Mouse (Mus musculus) mouse embryonic stem cell (cell line): Measurements from ENCODE around the gene Rsg1.

Experiments used
- in situ Hi-C, 2 experiments: fragments of 300-500 bp; cut with MboI; formaldehyde crosslinking; loops; 1 replicate in 1 of 2; 3 replicates in 1 of 2; pipeline ENCODE4 v1.14.3; 2019 to 2020; ENCODE audit warnings: low sequenced_read_pairs in 2 of 2, low pct_unique_long_range_greater_than_20kb in 1 of 2, mixed read lengths in 1 of 2; ENCODE audit not compliant: unreplicated experiment in 1 of 2

Gene Rsg1

DNA sequence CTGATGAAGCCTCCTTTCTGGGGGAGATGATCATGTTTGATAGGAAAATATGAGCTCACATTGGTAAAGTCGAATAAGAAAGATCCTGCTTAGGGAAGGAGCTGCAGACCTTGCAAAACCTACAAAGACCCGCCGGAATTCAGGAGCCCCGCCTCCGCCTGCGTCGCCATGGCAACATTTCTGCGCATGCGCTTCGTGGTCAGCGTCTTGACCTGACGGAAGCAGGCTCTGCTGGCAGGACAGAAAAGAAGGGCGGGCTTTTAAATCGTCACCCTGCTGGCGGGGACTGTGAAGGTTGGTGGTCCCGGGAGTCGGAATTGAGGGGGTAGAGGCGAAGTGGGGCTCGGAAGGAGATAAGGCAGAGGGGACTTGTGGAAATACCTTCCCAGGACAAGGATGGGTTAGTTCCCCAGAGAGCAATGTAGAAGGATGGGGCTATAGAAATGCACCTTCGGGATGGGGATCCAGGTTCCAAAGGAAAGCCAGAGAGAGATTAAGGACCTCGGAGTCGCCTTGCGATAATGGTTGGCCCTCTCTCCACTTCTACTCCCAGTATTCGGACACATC is at the start of gene Rsg1:
Gene Rsg1 (plus strand): TSS at position 187 of the 567 bp plus-strand sequence.
- in situ Hi-C loops, result no loop called here

DNA sequence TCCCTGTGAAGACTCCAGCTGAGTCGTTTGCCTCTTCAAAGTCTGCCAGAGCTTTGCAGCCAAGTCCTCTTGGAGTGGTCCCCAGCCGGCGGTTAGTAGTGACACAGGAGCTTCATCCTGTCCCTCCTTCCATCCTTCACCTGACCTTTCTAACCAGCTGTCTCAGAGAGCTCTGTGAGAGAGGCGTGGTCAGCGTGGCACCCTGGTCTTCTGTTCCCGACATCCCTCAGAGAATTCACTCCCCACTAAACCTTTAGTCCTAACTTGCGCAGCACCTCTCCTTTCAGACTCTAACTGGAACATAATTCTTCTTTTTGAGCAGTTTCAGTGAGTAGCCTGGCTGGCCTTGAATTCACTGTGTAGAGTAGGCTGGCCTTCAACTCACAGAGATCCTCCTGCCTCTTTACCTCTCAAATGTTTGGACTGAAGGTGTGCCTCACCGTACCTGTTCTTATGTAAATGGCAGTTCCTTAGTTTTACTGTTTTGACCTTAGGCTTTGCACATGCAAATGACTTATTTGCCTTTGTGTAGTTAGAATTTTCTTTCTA is 47.9 kb upstream of the Rsg1 start:
- in situ Hi-C loops, result no loop called here

DNA sequence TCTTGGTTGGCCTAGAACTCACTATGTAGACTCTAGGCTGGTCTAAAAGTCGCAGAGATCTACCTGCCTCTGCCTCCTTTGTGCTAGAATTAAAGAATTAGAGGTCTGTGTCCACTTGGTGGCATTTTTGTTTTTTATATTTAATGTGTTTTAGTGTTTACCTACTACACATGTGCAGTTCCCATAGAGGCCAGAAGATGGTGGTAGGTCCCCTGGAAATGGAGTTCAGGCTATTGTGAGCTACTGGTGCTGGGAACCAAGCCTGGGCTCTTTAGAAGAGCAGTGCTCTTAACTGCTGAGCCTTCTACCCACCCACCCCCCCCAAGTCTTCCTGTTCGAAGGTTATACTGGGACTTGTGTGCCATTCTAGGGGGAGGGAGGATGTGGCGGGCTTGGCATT is 46.6 kb upstream of the Rsg1 start:
- in situ Hi-C loops, result no loop called here

DNA sequence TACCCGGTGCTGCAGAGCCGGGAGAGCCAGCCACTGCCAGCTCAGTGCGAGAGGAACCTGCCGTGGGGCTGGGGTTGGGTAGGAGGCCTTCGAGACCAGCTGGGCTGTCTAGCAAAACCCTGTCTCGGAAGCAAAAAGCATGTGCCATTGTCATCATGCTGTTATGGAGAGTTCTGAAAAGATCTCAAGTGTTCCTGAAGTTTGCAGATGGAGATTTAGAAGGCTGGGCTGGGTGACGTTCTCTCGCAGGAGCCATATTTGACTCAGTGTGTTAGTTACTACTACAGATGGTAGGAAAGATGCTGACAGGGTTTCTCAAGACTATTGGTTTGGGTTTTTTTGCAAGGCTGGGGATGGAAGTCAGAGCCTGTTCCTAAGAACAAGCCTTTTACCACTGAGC is 41.6 kb upstream of the Rsg1 start:
- in situ Hi-C loops, result no loop called here

DNA sequence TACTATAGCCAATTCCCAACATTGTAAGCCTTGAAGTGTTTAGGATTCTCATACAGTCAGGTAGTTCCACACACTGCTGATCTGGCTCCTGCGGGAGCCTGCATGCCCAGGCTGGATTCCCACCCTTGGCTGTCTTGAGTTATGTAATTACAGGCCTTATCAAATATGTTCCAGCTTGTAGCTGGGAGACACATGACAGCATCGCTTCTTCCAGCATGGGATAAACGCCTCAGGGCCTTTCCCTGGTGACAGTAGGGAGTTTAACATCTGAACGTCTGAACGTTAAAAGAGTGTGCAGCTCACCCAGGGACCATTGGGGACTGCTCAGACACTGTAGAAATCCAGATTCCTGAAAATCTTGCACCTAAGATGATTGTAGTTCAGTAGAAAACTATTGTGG is 38.0 kb upstream of the Rsg1 start:
- in situ Hi-C loops, result no loop called here

DNA sequence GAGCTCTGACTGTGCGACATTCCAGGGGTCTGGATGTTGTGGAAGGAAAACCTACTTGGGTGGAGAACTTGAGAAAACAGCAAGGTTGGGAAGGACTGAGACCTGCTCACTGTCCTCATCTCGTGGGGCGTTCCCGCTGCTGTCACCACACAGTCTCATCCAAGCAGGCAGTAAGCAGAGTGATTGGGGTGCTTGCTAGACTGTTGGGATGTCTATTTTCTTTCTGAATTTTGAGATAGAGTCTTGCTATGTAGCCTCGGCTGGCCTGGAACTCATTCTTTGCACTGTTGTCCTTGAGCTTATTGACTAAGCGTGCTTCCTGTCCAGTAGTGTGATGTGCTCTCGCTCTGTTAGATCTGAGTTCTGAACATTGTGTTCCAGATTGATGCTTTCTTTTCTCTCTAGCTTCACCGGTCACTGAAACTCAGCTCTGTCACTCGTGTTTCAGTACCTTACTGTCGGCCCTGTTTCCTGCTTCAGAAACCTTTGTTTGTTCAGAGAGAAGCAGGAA is 37.4 kb upstream of the Rsg1 start:
- in situ Hi-C loops, result no loop called here

DNA sequence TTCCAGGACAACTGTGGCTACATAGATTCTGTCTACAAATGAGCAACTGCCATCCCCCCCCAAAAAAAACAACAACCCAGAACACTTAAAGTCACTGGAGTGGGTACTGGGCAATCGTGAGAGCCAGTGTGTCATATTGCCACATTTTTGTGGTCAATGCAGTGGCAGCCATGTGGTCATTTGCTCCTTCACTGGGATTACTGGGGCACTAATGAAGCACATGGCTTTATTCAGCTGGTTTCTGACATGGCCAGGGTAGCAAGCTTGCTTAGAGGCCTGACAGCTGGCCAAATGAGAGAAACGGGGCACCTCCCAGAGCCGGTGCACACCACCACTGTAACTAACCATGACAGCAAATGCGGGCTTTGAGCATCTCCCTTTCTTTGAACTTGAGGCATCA is 35.3 kb upstream of the Rsg1 start:
- in situ Hi-C loops, result no loop called here

DNA sequence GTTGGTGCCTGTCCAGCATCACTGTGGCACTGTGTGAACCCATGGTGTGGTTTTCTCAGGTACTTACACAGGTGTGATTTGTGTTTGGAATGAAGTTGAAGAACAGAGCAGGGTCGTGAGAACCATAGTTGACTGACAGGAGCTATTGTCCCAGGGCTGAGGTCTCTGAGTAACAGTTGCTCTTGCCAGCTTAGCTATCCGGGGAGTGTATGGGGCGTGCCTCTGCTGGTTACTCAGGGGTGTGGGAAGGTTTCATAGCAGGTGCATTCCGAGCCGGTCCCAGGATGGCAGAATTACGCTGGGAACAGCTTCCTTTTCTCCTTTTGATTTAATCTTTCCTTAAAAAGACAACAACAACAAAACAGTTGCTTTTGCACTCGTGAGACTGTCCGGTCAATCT is 32.9 kb upstream of the Rsg1 start:
- in situ Hi-C loops, result no loop called here

DNA sequence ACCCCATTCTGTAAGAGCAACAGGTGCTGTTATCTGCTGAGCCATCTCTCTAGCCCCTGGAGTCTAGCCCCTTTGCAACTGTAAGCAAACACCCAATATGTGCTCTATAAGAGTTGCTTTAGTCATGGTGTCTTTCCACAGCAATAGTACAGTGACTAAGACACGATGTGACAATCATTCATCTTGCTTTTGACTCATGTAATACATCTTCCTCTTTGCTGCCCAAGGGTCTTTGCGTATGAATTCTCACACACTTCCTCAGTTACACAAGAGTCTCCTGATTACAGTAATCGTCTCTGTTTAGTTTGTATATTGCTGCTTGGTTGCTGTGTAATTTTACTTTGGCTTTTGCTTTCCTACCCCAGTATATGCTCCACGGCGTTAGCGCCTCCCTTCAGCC is 31.8 kb upstream of the Rsg1 start:
- in situ Hi-C loops, result no loop called here

DNA sequence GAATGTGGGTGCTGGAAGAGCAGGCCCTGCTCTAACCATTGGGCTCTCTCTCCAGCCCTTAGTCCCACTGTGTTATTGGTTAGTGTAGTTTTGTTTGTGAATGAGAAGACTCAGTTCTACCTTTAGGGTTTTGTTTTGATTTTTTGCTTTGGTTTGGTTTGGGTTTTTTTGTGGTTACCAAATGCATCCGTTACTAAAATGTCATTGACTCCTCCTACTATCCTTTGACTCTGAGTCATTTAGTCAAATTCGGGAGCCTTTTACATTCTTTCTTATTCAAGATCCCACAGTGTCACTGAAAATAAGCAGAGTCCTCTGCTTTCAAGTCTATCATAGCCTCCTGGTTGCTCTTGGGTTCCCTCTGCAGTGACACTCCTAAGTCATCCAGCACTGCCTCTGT is 29.8 kb upstream of the Rsg1 start:
- in situ Hi-C loops, result no loop called here

DNA sequence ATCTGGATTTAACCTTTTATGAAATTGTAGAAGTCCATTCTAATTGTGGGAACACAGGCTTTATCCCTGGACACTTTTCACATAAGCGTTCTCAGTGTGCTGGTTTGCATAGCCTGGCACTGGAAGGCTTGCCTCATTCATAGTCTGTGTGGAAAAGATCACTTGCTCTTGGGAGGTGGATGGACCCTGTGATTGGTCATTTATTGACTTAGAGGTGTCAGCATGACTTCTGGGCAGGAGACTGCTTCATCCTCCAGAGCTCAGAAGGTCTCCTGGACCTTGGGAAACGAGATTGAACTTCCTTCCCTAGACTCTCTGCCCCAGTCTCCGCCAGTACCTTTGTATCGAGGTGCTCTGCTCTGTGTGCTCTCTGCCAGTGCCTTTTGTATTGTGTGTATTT is 29.3 kb upstream of the Rsg1 start:
- in situ Hi-C loops, result no loop called here

DNA sequence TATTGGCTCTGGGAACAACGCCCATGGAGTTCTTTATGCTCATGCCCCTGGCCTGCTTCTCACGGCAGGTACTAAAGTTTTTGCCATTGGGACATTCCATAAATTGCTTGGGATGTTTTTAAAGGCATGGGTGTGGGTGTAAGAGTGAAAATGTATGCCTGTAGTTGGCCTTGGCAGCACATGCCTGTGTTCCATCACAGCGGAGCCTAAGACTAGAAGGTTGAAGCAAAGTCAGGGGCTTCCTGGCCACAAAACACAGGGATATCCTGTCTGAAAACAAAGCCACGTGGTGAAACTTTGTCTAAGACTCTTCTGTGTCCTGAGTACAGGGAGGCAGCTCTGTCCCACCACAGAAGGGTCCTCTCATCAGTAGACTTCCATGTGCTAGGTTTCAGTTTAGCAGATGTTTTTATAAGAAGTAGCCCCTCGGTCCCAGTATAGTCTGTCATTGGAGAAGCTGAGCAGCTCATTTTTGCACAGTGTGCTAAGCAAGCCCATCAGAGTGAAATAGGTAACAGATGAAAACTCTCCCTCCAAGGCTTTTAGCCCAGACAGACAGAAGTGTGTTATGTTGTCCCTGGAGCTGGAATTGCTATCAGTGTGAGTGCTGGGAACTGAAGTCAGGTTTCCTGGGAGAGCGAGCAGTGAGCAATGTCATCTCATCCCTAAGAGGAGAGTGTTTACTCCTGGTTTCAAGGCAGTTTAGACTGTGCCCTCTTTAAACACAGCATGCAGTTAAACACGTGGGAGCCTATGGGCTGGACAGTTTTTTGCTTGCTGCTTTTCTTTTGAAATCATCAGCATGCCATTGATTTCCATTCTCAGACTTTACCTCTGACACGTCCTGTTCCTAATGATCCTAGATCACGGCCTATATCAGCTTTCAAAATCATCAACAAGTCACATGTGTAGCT is 26.6 kb upstream of the Rsg1 start:
- in situ Hi-C loops, result no loop called here

DNA sequence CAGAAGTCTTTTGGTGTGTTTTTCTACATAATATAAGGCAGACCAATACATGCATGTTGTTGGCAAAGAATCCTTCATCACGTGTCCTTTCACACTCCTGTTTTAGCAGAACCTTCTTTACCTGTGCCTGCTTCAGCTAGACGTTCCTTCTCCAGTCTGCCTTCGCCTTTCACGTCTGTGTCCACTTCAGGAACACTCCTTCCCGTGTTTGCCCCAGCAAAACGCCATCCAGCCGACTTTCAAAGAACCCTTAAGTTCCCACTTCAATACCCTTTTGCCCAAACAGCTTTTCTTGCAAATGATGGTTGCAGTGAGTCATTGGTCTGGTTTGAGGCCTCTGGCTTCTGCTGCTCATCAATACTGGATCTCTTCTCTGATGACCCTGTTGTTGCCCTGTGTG is 22.5 kb upstream of the Rsg1 start:
- in situ Hi-C loops, result no loop called here

DNA sequence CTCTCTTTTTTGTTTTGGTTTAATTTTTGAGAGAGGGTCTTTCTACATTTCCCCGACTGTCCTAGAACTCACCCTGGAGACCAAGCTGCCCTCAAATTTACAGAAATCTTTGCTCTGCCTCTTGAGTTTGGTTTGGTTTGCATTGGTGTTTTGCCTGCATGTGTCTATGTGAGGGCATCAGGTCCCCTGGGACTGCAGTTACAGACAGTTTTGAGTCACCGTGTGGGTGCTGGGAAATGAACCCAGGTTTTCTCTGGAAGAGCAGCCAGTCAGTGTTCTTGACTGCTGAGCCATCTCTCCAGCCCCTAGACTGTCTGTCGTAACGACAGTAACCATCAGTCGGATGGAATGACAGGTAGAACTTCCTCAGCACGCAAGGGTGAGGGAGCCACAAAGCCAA is 19.2 kb upstream of the Rsg1 start:
- in situ Hi-C loops, result no loop called here

DNA sequence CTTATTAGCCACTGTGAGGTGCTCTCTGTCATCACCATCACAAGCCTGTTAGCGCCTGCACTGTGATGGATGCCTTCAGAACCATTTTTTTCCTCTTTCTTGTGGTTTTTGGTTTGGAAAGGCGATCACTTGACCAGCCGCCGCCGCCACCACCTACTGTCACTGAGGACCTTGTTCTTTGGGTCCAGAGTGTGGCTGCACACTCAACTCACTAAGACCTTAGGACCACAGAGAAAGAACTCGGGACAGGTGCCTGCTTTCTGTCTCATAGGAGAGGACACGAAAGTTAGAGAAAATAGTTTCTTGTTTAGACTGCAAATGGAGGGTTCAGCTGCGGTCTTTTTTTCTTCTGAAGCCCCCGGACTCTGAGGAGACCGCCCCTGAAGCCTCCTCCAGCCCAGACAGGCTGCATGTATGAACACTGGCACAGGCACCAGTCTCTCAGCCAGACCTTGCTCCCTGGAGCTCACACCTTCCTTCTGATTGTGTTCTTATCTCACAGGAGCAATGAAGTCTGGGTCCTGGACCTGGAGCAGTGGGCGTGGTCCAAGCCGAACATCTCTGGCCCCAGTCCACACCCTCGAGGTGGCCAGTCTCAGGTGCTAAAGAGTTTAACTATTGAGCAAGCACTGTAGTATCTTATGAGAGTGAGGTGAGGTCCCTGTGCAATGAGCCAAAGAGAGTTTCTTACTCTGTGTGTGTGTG is 16.6 kb upstream of the Rsg1 start:
- in situ Hi-C loops, result no loop called here

DNA sequence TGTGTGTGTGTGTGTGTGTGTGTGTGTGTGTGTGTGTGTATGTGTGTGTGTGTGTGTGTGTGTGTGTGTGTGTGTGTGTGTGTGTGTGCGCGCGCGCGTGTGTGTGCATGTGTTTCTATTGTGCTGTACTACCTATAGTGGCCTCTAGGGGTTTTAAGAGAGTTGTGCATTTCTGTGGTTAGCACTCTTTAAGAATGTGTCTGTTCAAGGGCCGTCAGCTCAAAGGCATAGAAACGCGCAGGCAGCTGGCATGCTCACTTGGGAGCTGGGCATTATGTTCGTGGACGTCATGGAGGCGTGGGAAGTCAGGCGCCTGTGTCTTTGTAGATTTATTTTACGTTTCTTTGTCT is 16.1 kb upstream of the Rsg1 start:
- in situ Hi-C loops, result no loop called here

DNA sequence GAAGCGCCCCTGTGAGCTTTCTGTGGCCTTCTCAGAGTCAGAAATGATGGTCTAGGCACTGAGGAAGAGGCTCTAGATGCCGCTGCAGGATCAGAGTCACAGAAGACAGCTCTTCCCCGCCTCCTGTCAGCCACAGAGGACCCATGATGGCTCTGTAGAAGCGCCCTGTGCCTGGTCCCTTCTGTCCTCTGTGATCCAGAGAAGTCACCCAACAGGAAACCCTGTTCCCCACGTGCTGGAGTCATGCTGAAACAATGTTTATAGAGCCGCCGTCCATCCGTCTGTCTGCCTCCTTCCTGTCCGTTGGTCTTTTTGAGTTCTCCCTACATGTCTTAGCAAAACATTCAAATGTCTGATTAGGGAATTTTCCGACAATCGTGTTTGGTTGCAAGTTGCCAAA is 12.8 kb upstream of the Rsg1 start:
- in situ Hi-C loops, result no loop called here

DNA sequence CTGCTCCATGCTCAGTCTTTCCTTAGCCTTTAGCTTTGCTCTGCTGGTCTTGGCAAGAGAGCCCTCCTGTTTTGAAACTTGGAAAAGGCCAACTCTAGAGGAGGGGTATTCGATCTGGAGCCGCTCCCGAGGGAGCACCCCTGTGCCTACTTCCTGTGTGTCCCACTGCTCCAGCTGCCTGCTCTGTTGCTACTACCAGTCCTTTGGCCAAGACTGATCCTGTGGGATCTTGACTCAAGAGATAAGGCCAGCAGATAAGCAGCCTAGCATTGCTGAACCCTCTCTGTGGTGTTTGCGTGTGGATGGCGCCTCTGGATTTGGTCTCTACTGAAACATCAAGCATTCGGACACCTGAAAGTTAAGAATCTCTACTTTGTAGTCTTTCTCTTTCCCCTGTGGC is 11.6 kb upstream of the Rsg1 start:
- in situ Hi-C loops, result no loop called here

DNA sequence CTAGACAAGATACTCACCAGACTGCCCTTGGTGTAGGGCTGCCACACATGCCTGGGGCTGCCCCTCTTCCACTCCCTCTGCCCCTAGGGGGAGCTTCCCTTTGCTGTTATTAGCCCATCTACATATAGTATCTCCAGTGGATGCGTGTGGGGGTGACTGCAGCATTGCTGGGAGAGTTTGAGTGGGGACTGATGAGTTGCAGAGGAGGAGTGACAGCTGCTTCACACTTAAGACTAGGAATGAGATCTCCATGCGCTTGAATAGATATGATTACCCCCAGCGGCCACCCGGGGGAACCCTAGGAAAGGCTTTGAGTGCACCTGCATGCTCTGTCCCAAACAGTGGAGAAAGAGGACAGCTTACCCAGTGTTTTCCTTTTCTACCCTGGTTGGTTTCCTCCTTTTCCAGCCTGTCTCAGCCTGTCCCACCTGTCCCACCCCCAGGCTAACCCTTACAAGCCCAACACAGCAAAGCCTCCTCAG is 9.1 kb upstream of the Rsg1 start:
- in situ Hi-C loops, result no loop called here
